Mouse (Mus musculus) embryo, embryonic 11.5 days (tissue): ENCODE data around the gene Fndc3a.

Experiments used
- DNase-seq: peaks from one replicate; pipeline ENCODE4 v3.0.0-alpha.2; 2012; ENCODE audit warnings: low read depth, low spot score

Gene Fndc3a

DNA sequence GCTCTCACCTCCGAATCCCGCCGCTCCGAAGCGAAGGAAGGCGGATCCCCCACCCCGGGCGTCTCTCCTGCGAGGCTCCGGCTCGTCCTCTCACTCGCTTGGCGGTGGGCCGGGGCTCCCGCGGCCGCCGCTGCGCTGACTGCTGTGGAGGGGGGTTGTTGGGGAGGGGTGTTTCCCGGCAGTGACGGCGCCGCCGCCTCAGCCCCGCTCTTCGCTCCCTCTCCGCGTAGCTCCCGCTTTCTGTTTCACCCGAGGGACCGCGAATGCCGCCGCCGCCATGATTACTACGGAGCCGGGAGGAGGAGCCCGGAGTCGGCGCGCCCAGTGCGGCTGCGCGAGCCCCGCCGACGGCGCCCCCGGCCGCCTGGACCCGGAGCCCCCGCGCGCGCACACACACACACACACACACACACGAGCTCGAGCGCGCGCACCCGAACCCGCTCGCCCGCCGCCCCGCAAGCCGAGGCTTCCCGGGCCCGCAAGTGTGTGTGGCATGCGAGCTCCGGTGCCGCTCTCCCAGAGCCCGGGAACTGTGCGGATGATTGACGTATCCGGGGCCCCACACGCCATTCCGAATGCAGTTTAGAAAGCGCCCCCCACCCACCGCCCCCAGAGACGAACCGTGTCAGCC, at the start of gene Fndc3a:
Fndc3a (minus strand) TSS at position 294 of the 631 bp plus-strand sequence.
- peak; percentile 66 for DNase-seq

GRCm38 (mm10) chr14:72752893-72753292, 43.1 kb upstream of the Fndc3a start:
- no peak for DNase-seq

GRCm38 (mm10) chr14:72750426-72751182, 40.8 kb upstream of the Fndc3a start:
- DNase-seq = no peak

DNA sequence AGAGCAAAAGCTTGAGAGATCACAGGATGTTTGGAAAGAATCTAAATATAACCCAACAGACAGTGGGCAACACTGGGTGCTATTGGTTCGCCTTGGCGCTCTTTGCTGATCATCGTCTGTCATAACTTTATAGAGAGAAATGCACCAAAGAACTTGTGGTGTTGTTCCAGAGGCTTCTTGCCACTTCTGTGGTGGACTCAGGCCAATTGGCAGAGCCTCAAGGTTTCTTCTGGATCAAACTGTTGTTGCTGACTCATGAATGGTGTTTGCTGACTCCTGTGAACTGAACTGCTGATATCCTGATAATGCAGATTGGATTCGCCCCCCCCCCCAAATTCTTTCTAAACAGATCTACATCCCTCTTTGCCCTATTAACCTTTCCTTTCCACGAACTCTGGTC, 38.5 kb upstream of the Fndc3a start:
- DNase-seq = no peak

DNA sequence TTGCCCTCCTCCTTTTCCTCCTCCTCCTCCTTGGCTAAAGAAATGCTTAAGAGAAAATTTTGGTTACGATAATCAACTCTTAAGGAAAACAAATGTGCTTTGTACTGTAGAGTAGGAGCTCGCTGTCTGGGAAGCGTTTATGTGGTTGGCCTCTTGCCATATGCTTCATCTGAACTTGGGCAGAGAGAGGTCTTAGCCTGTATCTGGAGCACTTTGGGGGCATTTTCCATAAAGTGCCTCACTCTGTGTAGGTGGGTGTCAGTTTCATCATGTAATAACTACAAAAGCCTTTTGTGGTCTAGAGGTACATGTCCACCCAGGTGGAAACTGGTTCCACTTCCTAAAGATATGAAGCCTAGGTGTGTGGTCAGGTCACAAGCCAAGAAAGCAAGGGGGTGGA, 31.9 kb upstream of the Fndc3a start:
- no peak for DNase-seq

- no peak for DNase-seq
Observed at GRCm38 (mm10) chr14:72740336-72740735, 30.5 kb upstream of the Fndc3a start.

DNA sequence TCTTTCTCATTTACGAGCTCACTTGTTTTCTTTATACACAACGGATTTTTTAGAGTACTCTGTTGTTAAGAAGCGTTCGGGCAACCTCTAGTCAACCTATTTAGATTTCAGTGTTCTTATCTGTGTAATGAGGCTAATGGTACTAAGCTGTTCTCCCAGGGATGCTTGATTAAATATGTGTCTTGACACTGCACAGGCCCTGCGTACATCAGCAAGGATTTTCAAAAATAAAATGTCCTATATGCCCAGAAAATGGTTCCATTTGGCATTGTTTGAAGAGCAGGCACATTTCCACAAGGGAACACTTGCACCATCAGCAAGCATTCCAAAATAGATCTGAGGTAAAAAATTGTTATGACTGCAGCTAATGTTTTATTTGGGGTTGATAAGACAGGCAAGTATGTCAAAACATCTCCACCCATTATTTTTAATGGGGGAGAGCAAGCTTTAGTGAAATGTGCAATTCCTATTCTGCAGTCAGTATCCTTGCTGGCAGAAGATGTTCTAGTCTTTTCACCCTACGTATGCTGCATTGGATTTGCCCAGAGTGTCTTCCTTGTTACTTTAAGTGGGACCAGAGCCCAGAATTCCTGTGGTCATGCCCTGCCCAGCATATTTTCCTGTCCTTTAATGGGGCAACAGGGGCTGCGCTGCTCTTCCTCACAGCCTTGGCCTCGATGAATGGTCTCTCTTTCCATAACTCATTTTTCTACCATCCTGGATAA, 29.8 kb upstream of the Fndc3a start:
- no peak for DNase-seq

DNA sequence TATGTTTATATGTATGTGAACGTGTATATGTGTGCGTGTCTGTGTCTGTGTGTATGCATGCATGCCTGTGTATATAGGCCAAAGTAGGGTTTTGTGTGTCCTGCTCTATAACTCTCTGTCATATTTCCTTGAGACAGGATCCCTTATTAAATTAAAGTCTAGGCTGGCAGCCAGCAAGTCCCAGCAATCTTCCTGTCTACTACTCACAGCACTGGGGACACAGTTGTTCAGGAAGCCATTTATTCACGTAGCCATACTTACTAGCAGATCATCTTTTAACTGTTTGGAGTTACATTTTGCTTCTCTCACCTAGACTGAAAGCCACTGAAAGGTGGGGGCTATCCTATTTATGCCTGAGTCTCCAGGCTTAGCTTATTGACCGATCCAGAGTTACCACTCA, 29.0 kb upstream of the Fndc3a start:
- DNase-seq = no peak

DNA sequence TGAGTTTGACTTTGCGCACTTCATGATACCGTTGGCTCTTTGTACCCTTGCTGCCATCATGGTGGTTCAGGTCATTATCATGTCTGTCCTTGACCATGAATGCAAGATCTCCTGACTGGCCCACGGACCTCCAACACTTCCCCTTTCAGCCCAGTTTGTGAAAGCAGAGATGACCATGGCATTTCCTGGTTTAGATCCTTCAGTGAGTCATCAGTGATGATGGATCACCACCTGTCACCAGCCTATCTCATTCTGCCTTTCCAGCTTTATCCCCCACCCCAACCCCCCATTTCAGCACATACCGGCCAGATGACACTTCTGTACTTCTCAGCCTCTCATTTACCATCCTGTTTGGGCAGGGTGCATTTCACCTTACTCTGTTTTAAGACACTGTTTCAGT, 28.4 kb upstream of the Fndc3a start:
- DNase-seq = no peak

DNA sequence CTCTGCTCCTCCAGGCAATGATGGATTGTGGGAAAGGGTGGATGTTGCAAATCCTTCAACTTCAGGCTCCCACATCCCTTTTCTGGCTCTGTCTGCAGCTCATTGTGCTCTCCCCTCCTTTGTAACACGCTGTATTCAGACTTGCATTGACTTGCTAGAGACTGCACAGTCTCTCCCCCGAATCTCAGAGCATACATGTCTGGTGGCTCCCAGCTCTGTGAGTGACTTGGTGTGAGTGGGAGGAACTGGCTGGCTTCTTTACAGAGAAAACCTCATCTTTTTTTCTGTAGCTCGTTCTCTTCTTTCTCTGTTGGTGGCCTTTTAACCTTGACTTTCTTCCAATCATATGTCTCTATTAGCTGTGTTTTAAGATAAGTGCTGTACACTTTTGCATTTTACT, 16.1 kb upstream of the Fndc3a start:
- DNase-seq = no peak

DNA sequence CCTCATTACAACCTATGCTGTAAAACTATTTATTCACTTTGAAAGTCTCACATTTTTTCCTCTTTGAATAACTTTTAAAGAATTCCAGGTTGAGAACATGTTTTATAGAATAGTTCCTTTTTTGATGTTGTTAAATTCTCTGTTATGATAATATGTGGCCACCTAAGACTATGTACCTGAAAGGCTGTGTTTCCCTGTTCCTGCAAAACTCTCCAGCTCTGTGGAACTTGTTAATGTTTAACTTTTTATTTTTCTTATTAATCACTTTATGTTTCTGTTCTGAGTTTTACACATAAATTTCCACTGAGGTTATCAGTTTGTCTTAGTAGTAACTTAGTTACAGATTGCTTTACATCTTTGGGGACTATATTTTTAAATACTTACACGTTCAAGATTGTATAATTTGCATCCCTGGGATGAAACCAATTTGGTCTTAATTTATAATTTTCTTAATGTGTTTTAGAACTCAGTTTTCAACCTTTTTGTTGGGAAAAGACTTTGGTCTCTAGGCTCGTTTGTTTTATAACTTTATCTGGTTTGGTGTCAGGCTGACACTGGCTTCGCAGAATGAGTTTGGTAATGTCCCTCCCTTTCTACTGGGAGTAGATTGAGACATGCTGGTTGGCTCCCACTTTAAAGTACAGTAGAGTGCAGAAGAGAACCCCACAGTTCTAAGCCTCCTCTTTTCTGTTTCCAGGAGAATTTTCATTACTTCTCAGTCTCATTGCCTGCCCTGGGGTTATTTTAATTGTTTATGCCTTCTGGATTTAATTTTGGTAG, 12.7 kb upstream of the Fndc3a start:
- DNase-seq = no peak

DNA sequence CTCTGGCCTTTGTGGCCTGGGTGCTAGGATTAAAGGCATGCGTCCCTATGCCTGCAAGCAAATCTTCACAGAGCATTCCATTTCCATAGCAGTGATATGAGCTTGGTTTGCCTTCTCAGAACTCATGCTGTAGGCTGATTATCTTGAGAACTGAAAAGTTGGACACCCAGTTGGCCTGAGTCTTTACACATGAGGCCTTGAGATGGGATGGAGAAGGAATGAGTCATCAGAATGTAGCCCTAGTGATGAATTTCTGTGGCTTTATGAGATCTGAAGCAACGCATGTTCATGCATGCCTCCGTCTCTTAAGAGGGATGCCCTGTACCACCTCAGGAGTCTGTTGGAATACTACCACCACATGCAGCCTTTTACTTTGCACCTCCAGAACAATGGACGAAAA, 6.4 kb upstream of the Fndc3a start:
- DNase-seq = no peak

DNA sequence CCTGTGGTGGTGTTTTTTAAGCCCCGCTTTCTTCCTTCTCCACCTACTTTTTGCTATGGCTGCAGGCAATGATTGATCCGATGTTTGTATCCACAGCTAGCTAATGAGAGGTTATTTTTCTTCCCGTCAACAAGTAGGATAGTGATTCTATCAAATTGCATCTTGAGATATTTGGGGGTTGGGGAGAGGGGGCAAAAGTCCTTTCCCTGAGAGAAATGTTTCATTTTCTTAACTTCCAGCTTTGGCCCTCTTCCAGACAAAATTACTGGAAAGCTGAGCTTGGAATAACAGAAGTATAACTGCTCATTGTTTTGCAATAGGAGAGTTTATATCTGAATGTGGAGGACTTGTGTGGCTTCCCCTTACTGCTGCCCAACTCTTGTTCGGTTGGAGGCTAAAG, 1.3 kb upstream of the Fndc3a start:
- DNase-seq = no peak

GRCm38 (mm10) chr14:72710341-72711027, 681 bp upstream of the Fndc3a start:
- DNase-seq = peak; percentile 22

DNA sequence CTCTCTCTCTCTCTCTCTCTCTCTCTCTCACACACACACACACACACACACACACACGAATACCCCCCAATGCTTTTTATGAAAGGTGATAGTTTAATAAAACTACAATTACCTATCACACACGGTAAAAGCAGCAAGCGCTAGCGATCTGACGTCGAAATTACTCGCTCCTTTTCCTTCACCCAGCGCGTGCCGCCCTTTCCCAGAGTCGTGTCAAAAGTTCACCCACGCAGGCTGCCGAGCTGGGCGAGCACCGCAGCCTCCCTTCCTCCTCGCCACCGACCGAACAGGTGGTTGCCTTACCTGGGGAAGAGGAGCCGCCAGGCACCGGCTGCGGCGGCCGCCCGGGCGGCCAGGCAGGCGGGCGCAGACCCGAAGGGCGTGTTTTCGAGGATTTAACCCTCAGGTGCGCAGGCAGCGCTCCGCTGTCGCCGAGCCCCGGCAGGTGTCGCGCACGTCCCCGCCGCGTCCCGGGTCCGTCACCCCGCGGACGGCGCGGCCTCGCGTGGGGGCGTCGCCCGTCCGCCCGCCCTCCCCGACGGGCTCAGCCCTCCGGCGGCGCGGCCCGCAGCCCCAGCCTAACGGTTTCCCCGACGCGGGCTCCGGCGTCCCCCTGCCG, 603 bp downstream of the Fndc3a start:
- DNase-seq = peak; percentile 13

DNA sequence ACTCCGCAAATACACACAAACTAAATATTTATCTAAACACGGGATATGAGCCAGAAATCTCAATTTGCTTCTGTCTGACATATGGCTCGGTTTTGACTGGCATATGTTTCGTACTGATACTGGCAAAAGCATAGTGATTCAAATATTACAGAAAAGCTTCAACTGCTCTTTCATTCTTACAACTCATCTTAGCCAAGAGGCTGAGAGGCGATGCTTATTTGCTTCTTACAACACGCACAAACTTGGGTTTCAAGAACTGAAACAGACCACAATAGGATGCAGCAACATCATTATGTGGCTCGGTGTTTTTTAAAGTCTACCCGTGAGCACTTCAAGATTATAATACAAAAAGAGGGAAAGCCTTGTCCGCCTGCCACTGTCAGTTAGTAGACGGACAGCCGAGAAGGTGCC, 1.2 kb downstream of the Fndc3a start:
- DNase-seq = no peak

GRCm38 (mm10) chr14:72700056-72700455, 9.7 kb downstream of the Fndc3a start:
- DNase-seq = no peak

DNA sequence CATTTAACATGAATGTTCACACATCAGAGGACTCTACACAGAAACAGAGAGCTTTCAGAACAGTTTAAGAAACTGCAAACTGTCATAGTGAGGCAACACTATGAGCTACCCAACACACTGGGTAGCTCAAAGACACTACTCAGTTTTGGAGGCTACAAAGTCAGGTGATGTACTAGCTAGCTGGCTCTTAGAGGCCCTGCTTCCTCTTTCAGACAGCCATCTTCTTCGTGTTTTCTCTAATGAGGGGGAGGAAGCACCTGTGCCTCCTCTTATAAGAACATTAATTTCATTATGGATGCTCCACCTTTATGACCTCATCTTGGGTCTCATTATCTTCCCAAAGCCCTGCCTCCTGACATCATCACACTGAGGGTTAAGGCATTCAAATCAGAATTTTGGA, 18.4 kb downstream of the Fndc3a start:
- no peak for DNase-seq

DNA sequence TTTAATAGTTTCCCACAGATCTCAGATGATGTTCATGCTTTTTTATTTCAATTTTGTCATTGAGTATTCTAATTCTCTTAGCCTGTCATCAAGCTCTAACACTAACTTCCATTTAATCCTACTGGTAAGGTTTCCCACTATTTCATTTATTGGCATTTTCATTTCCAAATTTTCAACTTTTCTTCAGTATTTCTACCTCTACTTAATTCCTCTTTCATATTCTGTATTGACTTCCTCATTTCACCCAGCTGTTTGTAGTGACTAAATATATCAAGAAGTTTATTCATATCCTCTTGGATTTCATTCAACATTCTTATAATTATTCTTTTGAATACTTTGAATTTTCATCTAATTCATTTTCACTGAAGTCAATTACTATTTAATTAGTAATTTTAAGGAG, 20.3 kb downstream of the Fndc3a start:
- no peak for DNase-seq

DNA sequence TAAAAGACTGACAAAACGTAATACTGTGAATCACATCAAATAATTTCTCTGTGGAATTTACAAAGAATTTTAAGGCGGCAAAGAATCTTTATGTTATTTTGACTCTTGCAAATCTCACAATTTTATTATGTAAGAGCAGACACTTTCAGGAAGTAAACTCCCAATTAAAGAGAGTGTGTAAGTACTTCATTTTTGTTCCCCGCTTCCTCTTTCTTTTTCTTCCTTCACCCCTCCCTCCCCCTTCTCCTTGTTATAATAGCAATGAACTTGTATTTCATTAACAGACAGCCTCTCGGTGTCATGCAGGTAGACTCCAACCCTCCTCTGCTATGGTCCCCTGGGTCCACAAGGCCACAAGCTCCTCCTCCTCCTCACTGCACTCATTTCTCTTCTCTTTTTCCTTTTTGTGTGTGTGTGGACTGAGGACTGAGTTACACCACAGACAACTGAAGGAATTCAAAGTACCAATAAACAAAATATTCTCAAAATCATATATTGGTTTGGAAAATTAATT, 24.9 kb downstream of the Fndc3a start:
- DNase-seq = no peak

- no peak for DNase-seq
Observed at GRCm38 (mm10) chr14:72677247-72677646, 32.6 kb downstream of the Fndc3a start.
